Comparison of ENCODE assay signal across 9 mouse cellular contexts in genomic region chr4:133015710-133016651, GRCm38 (mm10). TPM values are rescaled to one million over a fixed set of nuclear protein-coding genes. Genes with fewer than 3 reads are reported as not detected.
DNase-seq lines count a peak whose midpoint lies in the region; ATAC-seq and TF ChIP-seq lines count a peak whose summit lies in the region.
"Had no signal": no experiment of that assay in that cellular context is flagged by ENCODE, and none has a peak within 500 bp of the region (broad histone marks: within the 10 kb centered on the region; RNA-seq: fewer than 3 reads in every experiment).

No protein-coding gene starts in this region.

- DNase-seq in kidney, adult 9 months: no peak
- DNase-seq in forebrain, postnatal 0 days: peak; percentile 39
- DNase-seq in frontal cortex, postnatal 25 days (ENCODE audit: low spot score in 2 of 2): no peak
- no peak for DNase-seq in right cerebral cortex, postnatal 36 days (ENCODE audit: low spot score in 2 of 2)

- H3K36me3 ChIP-seq in kidney, embryonic 15.5 days: peaks cover 12% of the 10 kb centered on the region; the same call in 1 of the 2 replicates
- H3K36me3 ChIP-seq in forebrain, postnatal 0 days (ENCODE audit: insufficient read depth): peaks cover 2% of the 10 kb centered on the region; the same call in 1 of the 2 replicates
- H3K36me3 ChIP-seq in limb, embryonic 15.5 days: no peaks in the 10 kb centered on the region; the same call in 1 of the 2 replicates

- H3K9me3 ChIP-seq in kidney, embryonic 15.5 days (replicated peaks): no peaks in the 10 kb centered on the region
- no peaks in the 10 kb centered on the region for H3K9me3 ChIP-seq in forebrain, postnatal 0 days (ENCODE audit: low read length)
- H3K9me3 ChIP-seq in limb, embryonic 15.5 days: no peaks in the 10 kb centered on the region

- peak overlapping the region; percentile 98 for H3K27ac ChIP-seq in kidney, embryonic 15.5 days
- H3K27ac ChIP-seq in brown adipose tissue, adult 24 weeks (replicated peaks; ENCODE audit: low read depth, low read length): peak overlapping the region; percentile 38
- H3K27ac ChIP-seq in forebrain, postnatal 0 days (ENCODE audit: low read depth, low read length): no peak overlapping the region
- H3K27ac ChIP-seq in limb, embryonic 15.5 days: peak overlapping the region; percentile 98

- no peak overlapping the region; the same call in 1 of the 2 replicates for H3K4me3 ChIP-seq in kidney, embryonic 15.5 days (replicated peaks)
- no peak overlapping the region for H3K4me3 ChIP-seq in brown adipose tissue, adult 24 weeks (ENCODE audit: insufficient read depth, low read depth, low read length)
- H3K4me3 ChIP-seq in forebrain, postnatal 0 days (ENCODE audit: low read depth, low read length): no peak overlapping the region; the same call in 1 of the 2 replicates
- H3K4me3 ChIP-seq in limb, embryonic 15.5 days: peak overlapping the region; percentile 95; the same call in 1 of the 2 replicates

- 21% methylated on average over 9 of the region's 9 CpGs for WGBS in kidney, embryonic 15.5 days
- 28% methylated on average over 9 of the region's 9 CpGs for WGBS in forebrain, postnatal 0 days
- WGBS in limb, embryonic 15.5 days: 35% methylated on average over 8 of the region's 9 CpGs

- ATAC-seq in kidney, embryonic 15.5 days (replicated peaks; ENCODE audit: low FRiP score): no peak
- no peak; the same call in 1 of the 2 replicates for ATAC-seq in forebrain, postnatal 0 days
- no peak for ATAC-seq in limb, embryonic 15.5 days (ENCODE audit: insufficient number of reproducible peaks, low FRiP score, low TSS enrichment, low read depth)
- ATAC-seq in CD4-positive, CD25-positive, alpha-beta regulatory T cell, adult 4 months: no peak

- H3K9ac ChIP-seq in kidney, embryonic 15.5 days: no peak overlapping the region
- 0 out of 2 replicates have a peak overlapping the region, but pooled peaks have one; percentile 14 for H3K9ac ChIP-seq in forebrain, postnatal 0 days
- H3K9ac ChIP-seq in limb, embryonic 15.5 days: no peak overlapping the region

- TF ChIP-seq CTCF in forebrain, postnatal 0 days (IDR thresholded peaks at IDR 0.05; ENCODE audit: low read depth): peak; percentile 33; the same call in 1 of the 2 replicates

- H3K27me3 ChIP-seq in kidney, embryonic 15.5 days: no peaks in the 10 kb centered on the region; the same call in 1 of the 2 replicates
- no peaks in the 10 kb centered on the region for H3K27me3 ChIP-seq in forebrain, postnatal 0 days (ENCODE audit: insufficient read depth, low read length)
- H3K27me3 ChIP-seq in limb, embryonic 15.5 days: no peaks in the 10 kb centered on the region

- H3K4me1 ChIP-seq in kidney, embryonic 15.5 days: peaks cover 87% of the 10 kb centered on the region
- peaks cover 28% of the 10 kb centered on the region for H3K4me1 ChIP-seq in brown adipose tissue, adult 24 weeks (ENCODE audit: control insufficient read depth, insufficient read depth, insufficient read length, low read length)
- H3K4me1 ChIP-seq in forebrain, postnatal 0 days (ENCODE audit: insufficient read depth): peaks cover 39% of the 10 kb centered on the region
- H3K4me1 ChIP-seq in limb, embryonic 15.5 days: peaks cover 81% of the 10 kb centered on the region

- peak overlapping the region; percentile 66 for H3K4me2 ChIP-seq in kidney, embryonic 15.5 days
- H3K4me2 ChIP-seq in forebrain, postnatal 0 days (ENCODE audit: low read depth): peak overlapping the region; percentile 92
- peak overlapping the region; percentile 91 for H3K4me2 ChIP-seq in limb, embryonic 15.5 days

RNA-seq across cellular contexts. Expression of gene Ahdc1, which starts 4.9 kb away (rescaled TPM):
- 7.4 and 10.1 TPM in 2 replicates for polyA plus RNA-seq in kidney, embryonic 15.5 days (2015; fragmentation: Nextera tagmentation; extraction: Ambion mirVana)
- polyA plus RNA-seq in brown adipose tissue, adult 24 weeks (2012; ENCODE audit: insufficient read depth, insufficient read length, missing spikeins): 16.4 and 26.1 TPM in 2 replicates
- total RNA-seq in forebrain, postnatal 0 days (2014; rRNA removed): 56.7 and 82.4 TPM in 2 replicates
- polyA plus RNA-seq in forebrain, postnatal 0 days (2015; fragmentation: Nextera tagmentation; extraction: Ambion mirVana): 7.6 and 8.4 TPM in 2 replicates
- polyA plus RNA-seq in limb, embryonic 15.5 days (2015; fragmentation: Nextera tagmentation; extraction: Ambion mirVana): 10.7 and 13.2 TPM in 2 replicates
- 1 to 10 TPM; 2.6 to 3.7 TPM for polyA plus RNA-seq in CD4-positive, CD25-positive, alpha-beta regulatory T cell, adult 4 months (2017; shearing (Covaris generic))

RNA-seq across cellular contexts. Expression of gene Fgr, which starts 42.1 kb away (rescaled TPM):
- 0.63 and 0.81 TPM in 2 replicates for polyA plus RNA-seq in kidney, embryonic 15.5 days (2015; fragmentation: Nextera tagmentation; extraction: Ambion mirVana)
- polyA plus RNA-seq in brown adipose tissue, adult 24 weeks (2012; ENCODE audit: insufficient read depth, insufficient read length, missing spikeins): 0.55 TPM in 1 of 2 replicates, not detected in the other
- total RNA-seq in forebrain, postnatal 0 days (2014; rRNA removed): not detected in 2 replicates
- polyA plus RNA-seq in forebrain, postnatal 0 days (2015; fragmentation: Nextera tagmentation; extraction: Ambion mirVana): 0.06 TPM in 2 replicates
- polyA plus RNA-seq in limb, embryonic 15.5 days (2015; fragmentation: Nextera tagmentation; extraction: Ambion mirVana): 0.36 and 0.41 TPM in 2 replicates
- polyA plus RNA-seq in CD4-positive, CD25-positive, alpha-beta regulatory T cell, adult 4 months (2017; shearing (Covaris generic)): 1 to 10 TPM; 3.7 to 8.2 TPM
- total RNA-seq: left cerebral cortex, postnatal 14 days had no signal
